Mouse (Mus musculus) 416B (cell line): ENCODE measurements around the gene Cd300lf.
A peak's percentile ranks its signal among the peaks of the same experiment; 100 is the strongest.

Experiments used
- DNase-seq: peaks from one replicate; pipeline ENCODE4 v3.0.0; 2011; ENCODE audit warnings: low read depth

Gene Cd300lf

GRCm38 (mm10) chr11:115106638-115107037, 27.2 kb downstream of the Cd300lf start:
- no peak for DNase-seq

- no peak for DNase-seq
Observed at GRCm38 (mm10) chr11:115104769-115105563, 28.8 kb downstream of the Cd300lf start.

GRCm38 (mm10) chr11:115103470-115104413, 30.1 kb downstream of the Cd300lf start:
- DNase-seq, result peak; percentile 22

GRCm38 (mm10) chr11:115102116-115102515, 31.7 kb downstream of the Cd300lf start:
- DNase-seq, result no peak

- no peak for DNase-seq
Observed at GRCm38 (mm10) chr11:115101615-115102051, 32.2 kb downstream of the Cd300lf start.

- no peak for DNase-seq
Observed at GRCm38 (mm10) chr11:115100741-115101140, 33.1 kb downstream of the Cd300lf start.

GRCm38 (mm10) chr11:115100032-115100621, 33.7 kb downstream of the Cd300lf start:
- DNase-seq, result no peak

GRCm38 (mm10) chr11:115099241-115099840, 34.5 kb downstream of the Cd300lf start:
- no peak for DNase-seq

- DNase-seq, result no peak
Observed at GRCm38 (mm10) chr11:115098203-115098932, 35.4 kb downstream of the Cd300lf start.

- DNase-seq, result no peak
Observed at GRCm38 (mm10) chr11:115092140-115092539, 41.7 kb downstream of the Cd300lf start.

- DNase-seq, result no peak
Observed at GRCm38 (mm10) chr11:115091362-115091901, 42.4 kb downstream of the Cd300lf start, which contains the start of gene Rab37. TSS of gene Rab37 (plus strand) at chr11:115091431.

GRCm38 (mm10) chr11:115089853-115090252, 43.9 kb downstream of the Cd300lf start:
- DNase-seq, result peak; percentile 25

GRCm38 (mm10) chr11:115086213-115086612, 47.6 kb downstream of the Cd300lf start:
- no peak for DNase-seq

- DNase-seq, result no peak
Observed at GRCm38 (mm10) chr11:115085064-115085463, 48.7 kb downstream of the Cd300lf start.

- no peak for DNase-seq
Observed at GRCm38 (mm10) chr11:115084595-115084994, 49.2 kb downstream of the Cd300lf start.

GRCm38 (mm10) chr11:115083376-115084139, 50.2 kb downstream of the Cd300lf start:
- peak; percentile 76 for DNase-seq

- no peak for DNase-seq
Observed at GRCm38 (mm10) chr11:115082196-115082595, 51.6 kb downstream of the Cd300lf start.

GRCm38 (mm10) chr11:115081373-115081772, 52.4 kb downstream of the Cd300lf start:
- DNase-seq, result peak; percentile 14

GRCm38 (mm10) chr11:115080886-115081285, 52.9 kb downstream of the Cd300lf start:
- DNase-seq, result peak; percentile 85

- peak; percentile 48 for DNase-seq
Observed at GRCm38 (mm10) chr11:115078680-115079079, 55.1 kb downstream of the Cd300lf start.
